Mouse (Mus musculus) spleen, postnatal 36 days (tissue): ENCODE measurements at regions not wholly inside any gene's neighbourhood (a gene's known extent, or its start where the extent isn't known, plus 50 kb on each side); places are given as distances from the start of the nearest gene placed in this dataset.

Experiments
- DNase-seq, 2 experiments: peaks; one replicate each; pipeline ENCODE4 v3.0.0; 2022; ENCODE audit warnings: low spot score in 2 of 2, mixed read lengths in 1 of 2

- no peak for DNase-seq
Observed at GRCm38 (mm10) chr7:36940611-36941010, 242.7 kb downstream of the Tshz3 start.

DNA sequence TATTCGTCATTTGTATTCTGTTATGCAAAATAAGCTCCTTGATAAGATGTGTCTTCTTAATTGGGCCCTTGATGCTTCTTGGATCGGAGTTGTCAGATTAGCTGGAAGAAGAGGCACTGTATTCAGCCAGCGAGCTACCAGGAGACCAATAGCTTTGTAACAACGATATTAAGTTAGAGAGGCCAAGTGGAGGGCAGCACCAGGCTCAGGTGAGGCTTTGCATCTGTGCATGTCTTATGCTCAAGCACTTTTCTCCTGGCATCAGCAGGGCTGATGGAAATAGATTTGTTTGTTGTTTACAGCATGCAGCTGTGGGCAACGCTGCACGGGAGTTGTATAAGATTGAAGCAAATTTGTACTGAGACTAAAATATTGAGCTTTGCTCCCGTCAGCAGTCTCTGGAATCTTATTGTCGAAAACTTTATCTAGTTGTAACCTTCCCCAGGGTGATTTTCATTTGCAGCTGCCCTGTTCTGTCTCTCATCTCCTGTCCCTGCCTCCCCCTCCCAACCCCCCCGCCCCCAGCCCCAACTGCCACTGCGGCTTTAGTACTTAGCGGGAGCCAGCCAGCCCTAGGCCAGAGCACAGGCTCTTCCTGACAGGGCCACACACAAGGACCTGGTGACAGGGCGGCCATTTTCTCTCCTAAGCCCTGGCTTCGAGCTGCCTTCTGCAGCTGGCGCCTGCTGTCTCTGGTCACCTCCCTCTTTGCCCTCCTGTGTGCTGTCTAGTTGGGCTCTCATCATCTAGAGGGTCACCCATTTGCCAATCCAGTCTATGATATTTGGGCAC lies 247.3 kb downstream of the Tshz3 start:
- DNase-seq, result no peak

GRCm38 (mm10) chr7:36949511-36949910 lies 251.6 kb downstream of the Tshz3 start:
- DNase-seq, result no peak

DNA sequence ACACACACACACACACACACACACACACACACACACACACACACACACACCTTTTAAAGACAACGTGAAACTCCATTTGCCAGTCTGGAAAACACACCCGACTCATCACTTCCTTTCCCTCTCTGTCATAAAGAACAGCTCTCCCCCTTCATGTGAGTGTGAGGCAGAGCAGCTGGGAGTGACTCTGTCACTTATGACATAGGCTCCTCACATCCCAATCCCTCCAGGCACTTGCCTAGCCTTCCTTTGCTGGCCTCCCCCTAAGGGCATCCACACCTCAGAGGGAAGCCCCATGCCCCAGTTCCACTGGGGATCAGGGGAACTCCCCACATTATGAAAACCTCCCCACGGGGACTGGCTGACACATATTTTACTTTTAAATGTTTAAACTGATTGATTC lies 257.5 kb downstream of the Tshz3 start:
- no peak for DNase-seq

GRCm38 (mm10) chr7:36958255-36958654 lies 260.3 kb downstream of the Tshz3 start:
- no peak for DNase-seq

- no peak for DNase-seq
Observed at GRCm38 (mm10) chr7:36971772-36972171, 273.9 kb downstream of the Tshz3 start.

DNA sequence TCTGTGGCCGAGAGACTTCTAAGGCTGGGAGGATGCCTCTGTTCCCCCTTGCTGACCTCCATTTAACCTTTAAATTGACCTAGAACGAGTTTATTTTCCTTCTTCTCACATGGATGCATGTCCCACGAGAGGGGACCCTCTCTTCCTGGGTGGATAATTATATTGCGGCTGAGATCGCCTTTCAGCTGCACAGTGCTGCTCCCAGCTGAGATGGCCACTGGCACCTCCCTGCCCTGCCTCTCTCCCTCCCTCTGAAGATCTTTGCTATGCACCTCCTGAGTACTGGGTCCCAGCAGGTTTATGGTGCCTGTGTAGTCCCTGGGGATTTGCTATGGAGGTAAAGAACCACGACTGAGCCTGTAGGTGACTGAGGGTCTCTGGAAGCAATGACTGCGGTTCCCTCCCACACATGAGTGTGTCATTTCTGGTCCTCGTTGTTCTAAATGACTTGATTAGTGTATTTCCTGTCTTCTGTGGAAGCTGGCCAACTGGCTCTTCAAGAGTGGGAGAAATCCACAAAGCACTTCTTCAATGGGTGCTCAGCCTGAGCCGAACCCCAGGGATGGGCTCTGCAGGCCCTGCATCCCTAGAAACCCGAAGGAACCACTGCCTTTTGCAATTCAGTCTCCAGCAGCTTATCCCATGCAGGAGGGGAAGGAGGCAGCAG lies 275.9 kb downstream of the Tshz3 start:
- DNase-seq, result no peak

DNA sequence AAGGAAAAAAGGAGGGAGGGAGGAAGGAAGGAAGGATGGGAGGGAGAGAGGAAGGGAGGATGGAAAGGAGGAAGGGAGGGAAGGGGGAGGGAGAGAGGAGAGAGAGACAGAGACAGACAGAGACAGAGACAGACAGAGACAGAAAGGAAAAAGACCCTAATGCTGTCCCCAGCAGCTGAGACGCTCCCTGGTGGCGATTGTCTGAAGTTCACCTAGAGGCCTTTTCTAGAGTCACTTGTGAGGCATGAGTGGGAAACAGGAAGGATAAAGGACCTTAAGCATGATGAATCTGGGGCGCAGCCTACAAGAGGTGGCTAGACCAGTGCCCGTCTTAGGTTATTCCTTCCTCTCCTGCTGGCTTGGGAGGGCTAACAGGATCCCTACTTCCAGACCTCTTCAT lies 276.7 kb downstream of the Tshz3 start:
- no peak for DNase-seq

- DNase-seq, result no peak
Observed at GRCm38 (mm10) chr7:36975475-36975874, 277.6 kb downstream of the Tshz3 start.

DNA sequence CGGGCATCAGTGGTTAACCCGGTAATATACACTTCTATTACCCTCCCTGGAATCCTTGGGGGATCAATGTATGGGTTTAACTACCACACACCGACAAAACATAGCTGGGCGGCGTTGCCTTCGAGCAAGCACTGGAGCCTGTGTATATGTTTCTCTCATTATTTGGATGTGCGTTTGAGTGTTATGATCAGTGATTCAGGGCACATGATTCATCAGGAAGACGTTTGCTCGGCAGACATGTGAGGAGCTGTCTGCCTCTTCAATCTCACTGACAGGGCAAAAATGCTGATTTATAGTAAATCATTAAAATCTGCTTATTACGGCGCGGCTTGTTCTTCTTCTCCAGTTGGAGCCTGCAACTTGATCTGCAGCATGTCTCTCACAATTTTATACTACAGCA lies 279.9 kb downstream of the Tshz3 start:
- DNase-seq, result no peak

GRCm38 (mm10) chr7:36989380-36989779 lies 291.5 kb downstream of the Tshz3 start:
- no peak for DNase-seq

DNA sequence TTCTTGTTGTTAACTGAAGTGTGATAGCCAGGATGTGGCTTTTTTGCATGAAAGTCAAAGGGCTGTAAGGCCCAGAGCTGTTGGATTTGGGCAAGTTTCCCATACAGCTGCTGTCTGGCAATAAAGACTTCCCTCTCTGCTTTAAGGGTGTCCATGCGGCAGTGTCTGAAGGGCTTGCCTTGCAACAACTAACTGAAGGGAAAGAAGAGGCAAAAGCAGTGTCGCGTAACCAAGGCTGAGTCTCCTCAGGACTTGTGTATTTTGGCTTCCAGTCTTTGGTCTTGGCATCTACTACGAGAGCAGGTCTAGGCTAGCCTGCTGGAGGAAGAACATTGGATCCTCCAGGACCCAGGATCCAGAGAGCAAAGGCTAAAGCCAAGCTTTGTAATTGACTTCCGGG lies 306.7 kb downstream of the Tshz3 start:
- no peak for DNase-seq

GRCm38 (mm10) chr7:37005701-37006100 lies 307.8 kb downstream of the Tshz3 start:
- DNase-seq, result no peak

GRCm38 (mm10) chr7:37006921-37007320 lies 309.0 kb downstream of the Tshz3 start:
- DNase-seq, result no peak

- DNase-seq, result no peak
Observed at GRCm38 (mm10) chr7:37011180-37011754, 313.3 kb downstream of the Tshz3 start.

GRCm38 (mm10) chr7:37020078-37020477 lies 322.2 kb downstream of the Tshz3 start:
- DNase-seq, result no peak

DNA sequence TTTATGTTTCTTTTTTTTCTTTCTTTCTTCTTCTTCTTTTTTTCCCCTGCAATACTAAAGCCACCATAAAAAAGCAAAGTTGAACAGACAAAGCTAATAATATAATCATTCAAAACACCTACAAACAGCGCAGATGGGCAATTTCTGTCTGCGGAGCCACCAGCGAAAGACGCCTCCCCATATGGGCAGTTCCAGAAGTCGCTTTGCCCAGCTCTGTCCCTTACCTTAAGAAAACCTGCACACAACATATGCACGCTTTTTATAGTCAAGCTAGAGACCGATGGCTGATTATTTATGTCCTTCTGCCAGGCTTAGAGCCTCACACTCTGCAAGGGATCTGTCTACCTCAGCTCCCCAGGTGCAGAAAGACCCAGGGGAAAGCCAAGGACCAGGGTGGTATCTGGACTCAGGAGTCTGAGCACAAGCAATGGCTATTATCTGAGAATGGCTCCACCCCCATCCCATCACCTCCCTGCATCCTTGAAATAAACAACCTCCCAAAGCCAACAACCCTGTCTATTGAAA lies 326.6 kb downstream of the Tshz3 start:
- DNase-seq, result no peak

DNA sequence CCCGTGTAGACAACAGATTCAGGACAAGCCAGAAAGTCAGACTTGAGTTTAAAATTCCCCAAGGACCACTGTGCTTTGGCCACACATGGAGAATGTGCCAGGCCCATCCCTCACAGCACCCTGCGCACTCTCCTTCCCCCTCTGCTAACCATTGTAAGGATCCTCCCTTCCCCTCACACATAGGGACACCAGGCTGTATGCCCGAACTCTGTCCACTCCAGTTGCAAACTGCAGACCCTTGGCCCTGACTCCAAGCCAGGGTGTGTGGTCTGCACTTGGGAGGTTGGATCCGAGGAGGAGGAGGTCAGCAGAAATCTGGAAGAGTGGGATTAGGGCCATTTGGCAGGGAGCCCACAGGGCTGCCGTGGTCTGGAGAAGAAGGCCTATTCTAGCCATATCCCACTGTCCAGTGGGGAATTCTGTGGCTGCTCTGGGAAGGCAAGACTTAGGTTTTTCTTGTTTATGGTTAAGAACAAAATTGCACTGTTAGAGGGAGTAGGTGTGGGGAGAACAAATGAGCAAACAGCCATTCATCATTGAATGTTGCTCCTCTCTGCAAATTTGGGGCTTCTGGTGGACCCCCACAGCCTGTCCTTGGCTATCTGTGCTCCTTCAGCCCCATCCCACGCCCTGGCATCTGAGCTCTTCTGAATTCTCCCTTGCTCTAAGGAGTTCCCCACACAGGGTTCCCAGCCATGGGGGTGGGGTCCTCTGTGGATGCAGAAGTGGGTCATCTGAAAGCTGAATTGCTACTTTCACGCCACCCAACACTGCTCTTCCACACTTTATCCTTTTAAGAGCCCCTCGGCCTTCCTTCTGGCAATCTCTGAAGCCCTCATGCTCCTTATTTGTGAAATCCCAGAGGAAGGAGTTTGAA lies 366.9 kb downstream of the Tshz3 start:
- DNase-seq, result no peak

GRCm38 (mm10) chr7:37077698-37078097 lies 379.8 kb downstream of the Tshz3 start:
- no peak for DNase-seq

GRCm38 (mm10) chr7:37078140-37078539 lies 380.2 kb downstream of the Tshz3 start:
- DNase-seq, result no peak

GRCm38 (mm10) chr7:37089726-37090125 lies 391.8 kb downstream of the Tshz3 start:
- no peak for DNase-seq

DNA sequence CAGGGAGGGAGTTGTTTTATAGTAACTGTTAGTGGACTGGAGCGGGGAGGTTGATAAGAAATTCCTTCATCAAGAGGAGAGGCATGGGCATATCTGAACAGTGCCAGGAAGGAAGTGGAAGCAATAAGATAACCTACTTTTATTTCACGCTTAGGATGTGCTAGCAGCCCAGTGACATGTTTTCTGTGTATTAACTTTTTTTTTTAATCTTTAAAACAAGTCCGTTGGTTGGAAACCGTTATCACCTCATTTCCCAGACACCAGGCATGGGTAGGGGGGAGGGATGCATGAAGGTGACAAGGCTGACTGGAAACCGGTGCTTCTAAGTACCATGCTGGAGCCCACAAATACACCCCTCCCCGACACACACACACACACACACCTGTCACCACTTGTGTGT lies 394.7 kb downstream of the Tshz3 start:
- no peak for DNase-seq
